Mouse (Mus musculus) cortical plate, adult 2 months (tissue): ENCODE results near the gene Ccdc92b.

ENCODE experiments used
- CTCF ChIP-seq: fragments of 200-500 bp; IDR thresholded peaks from 2 replicates; pipeline ENCODE4 v1.5.1; 2011; ENCODE audit warnings: mild to moderate bottlenecking, control low read depth, low read length; ENCODE audit not compliant: insufficient read depth; ENCODE audit errors: extremely low read depth
- POLR2A ChIP-seq: fragments of 200-500 bp; IDR thresholded peaks from 2 replicates; pipeline ENCODE4 v1.6.1; 2011; ENCODE audit warnings: mild to moderate bottlenecking, low read length, control low read depth; ENCODE audit not compliant: insufficient read depth; ENCODE audit errors: extremely low read depth

- no peak for TF ChIP-seq POLR2A
- no peak for TF ChIP-seq CTCF
Measured at GRCm38 (mm10) chr11:74575940-74576339, 43.5 kb upstream of the Ccdc92b start.
